Mouse (Mus musculus) liver, adult 2 months (tissue): Measurements from ENCODE around the gene H2-T3. TPM values are rescaled to one million over a fixed set of nuclear protein-coding genes. Genes with fewer than 3 reads are reported as not detected.
"Not testable (repeated sequence)": the region's sequence is repeated elsewhere in the genome, so short reads cannot be mapped to it uniquely, and the experiment has no call there.

Experiments
- DNase-seq: peaks from one replicate; pipeline ENCODE4 v3.0.0-alpha.2; 2011; ENCODE audit warnings: low read depth, low spot score; ENCODE audit errors: extremely low read depth
- H3K27ac ChIP-seq: fragments of 200-500 bp; replicated peaks from 2 replicates; pipeline ENCODE4 v1.5.1; 2012; ENCODE audit warnings: low read depth, mild to moderate bottlenecking, control low read depth, inconsistent platforms, low read length; ENCODE audit not compliant: insufficient read depth
- H3K27me3 ChIP-seq: fragments of 200-500 bp; 2 replicates; pipeline ENCODE4 v1.6.1; 2012; ENCODE audit warnings: mild to moderate bottlenecking, moderate library complexity, low read length, inconsistent platforms; ENCODE audit not compliant: control insufficient read depth, insufficient read depth
- H3K36me3 ChIP-seq: fragments of 200-500 bp; 2 replicates; pipeline ENCODE4 v1.6.1; 2012; ENCODE audit warnings: low read length, inconsistent platforms; ENCODE audit not compliant: control insufficient read depth, insufficient read depth
- H3K4me1 ChIP-seq: fragments of 200-500 bp; 2 replicates; pipeline ENCODE4 v1.6.1; 2011; ENCODE audit warnings: low read length; ENCODE audit not compliant: control insufficient read depth, insufficient read depth
- H3K4me3 ChIP-seq: fragments of 200-500 bp; 2 replicates; pipeline ENCODE4 v1.5.1; 2011; ENCODE audit warnings: low read depth, mild to moderate bottlenecking, control low read depth, low read length, moderate library complexity; ENCODE audit not compliant: insufficient read depth
- H3K79me2 ChIP-seq: fragments of 200-500 bp; 2 replicates; pipeline ENCODE4 v1.6.1; 2012; ENCODE audit warnings: inconsistent platforms, mild to moderate bottlenecking, low read length, moderate library complexity; ENCODE audit not compliant: control insufficient read depth, insufficient read depth
- H3K9ac ChIP-seq: fragments of 200-500 bp; 2 replicates; pipeline ENCODE4 v1.6.1; 2012; ENCODE audit warnings: low read depth, mild to moderate bottlenecking, control low read depth, inconsistent platforms, low read length
- CTCF ChIP-seq: fragments of 200-500 bp; IDR thresholded peaks from 2 replicates; pipeline ENCODE4 v1.5.1; 2011; ENCODE audit warnings: low read depth, low read length, control low read depth
- POLR2A ChIP-seq: fragments of 200-500 bp; IDR thresholded peaks from 2 replicates; pipeline ENCODE4 v1.6.1; 2011; ENCODE audit warnings: low read length, control low read depth; ENCODE audit not compliant: insufficient read depth; ENCODE audit errors: extremely low read depth
- WGBS: fragments of 180-500 bp; shearing (Covaris S2); methylation state at CpG from one replicate; pipeline ENCODE4 v1.1.7; 2018; 5-methylcytosine and 5-hydroxymethylcytosine counted together
- polyA plus RNA-seq: library from polyadenylated mRNA; depleted of rRNA; stranded (reverse); fragments of >200 nt; gene quantifications from 2 replicates; pipeline ENCODE4 v1.2.3, GENCODE M21; 2012
- total RNA-seq: library from RNA; depleted of rRNA; stranded (reverse); fragments of >200 nt; gene quantifications from 2 replicates; pipeline ENCODE4 v1.2.3, GENCODE M21; 2014

The H2-T3 gene
- total and polyA plus RNA-seq, 2 experiments = not detected

DNA sequence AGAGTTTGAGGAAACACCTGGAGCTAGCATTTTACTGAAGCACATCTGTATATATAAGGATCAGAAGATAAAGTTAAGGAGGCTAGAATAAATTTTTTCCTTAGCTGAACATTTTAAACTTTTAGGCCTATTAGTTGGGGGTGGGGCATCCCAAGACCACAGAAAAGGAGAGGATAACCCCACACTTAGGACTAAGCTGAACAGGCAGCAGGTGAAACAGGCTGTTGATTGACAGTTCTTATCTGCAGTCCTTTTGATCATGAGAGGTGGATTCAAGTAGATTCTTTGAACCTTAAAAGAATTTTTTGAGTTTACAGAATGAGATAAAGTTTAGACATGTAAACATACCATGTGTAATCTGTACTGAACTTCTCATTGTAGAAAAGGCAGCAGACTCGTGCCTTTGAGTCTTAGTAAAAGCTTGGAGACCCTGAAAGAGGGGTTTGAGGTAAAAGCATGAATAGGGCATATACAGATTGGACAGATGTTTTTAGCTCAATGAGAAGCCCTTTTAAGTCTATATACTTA, 19.7 kb downstream of the H2-T3 start:
- Histone ChIP-seq H3K27ac (no peak overlapping the region), H3K27me3 (peaks cover 18% of the 10 kb centered on the region), H3K79me2 (no peaks in the 10 kb centered on the region), H3K4me1 (peaks cover 2% of the 10 kb centered on the region; the same call in 1 of the 2 replicates), H3K9ac (no peak overlapping the region), H3K36me3 (no peaks in the 10 kb centered on the region), H3K4me3 (no peak overlapping the region)
- no peak for DNase-seq
- TF ChIP-seq CTCF (no peak), POLR2A (no peak)
- 58% methylated on average over 1 of the region's 1 CpGs for WGBS

DNA sequence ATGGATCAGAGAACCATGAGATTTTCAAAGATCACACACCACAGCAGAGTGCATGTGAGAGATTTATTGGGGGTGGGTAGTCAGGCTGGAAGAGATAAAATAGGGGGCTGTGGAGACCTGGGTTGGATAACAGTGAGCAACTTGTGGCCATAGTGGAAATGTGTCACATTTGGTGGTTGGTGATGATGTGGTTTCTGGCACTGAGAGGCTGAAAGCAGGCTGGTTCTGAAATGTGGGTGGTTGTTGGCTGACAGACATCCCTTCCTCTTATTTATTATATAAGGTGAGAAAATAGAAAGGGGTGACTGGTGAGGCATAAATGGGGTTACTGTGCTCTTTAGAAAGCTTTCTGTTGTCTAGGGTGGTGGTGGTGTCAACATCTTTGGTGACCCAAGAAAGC, 20.3 kb downstream of the H2-T3 start:
- Histone ChIP-seq H3K4me3 (no peak overlapping the region), H3K27ac (no peak overlapping the region), H3K4me1 (peaks cover 2% of the 10 kb centered on the region; the same call in 1 of the 2 replicates), H3K36me3 (no peaks in the 10 kb centered on the region), H3K27me3 (peaks cover 18% of the 10 kb centered on the region), H3K9ac (no peak overlapping the region), H3K79me2 (no peaks in the 10 kb centered on the region)
- no peak for TF ChIP-seq CTCF
- no peak for TF ChIP-seq POLR2A
- DNase-seq = no peak

DNA sequence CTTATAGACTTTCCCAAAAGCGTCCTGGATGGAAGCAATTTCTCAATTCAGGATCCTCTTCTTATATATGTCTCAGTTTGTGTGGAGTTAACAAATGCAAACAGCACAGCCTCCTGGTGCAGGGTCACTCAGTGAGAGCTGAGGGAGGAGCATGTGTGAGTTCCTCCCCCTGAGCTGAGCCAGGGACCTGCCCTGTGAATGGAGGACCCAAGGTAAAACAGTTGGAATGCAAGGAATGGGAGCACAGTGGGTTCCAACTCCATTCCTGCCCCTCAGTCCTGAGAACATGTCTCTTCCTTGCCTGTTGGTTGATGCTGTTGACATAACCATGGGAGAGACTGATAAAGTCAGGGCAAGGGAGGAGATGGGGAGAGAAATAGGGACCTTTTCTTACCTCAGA, 21.0 kb downstream of the H2-T3 start:
- H3K79me2 ChIP-seq, H3K9ac ChIP-seq, H3K36me3 ChIP-seq, DNase-seq, H3K4me3 ChIP-seq, H3K27ac ChIP-seq, H3K4me1 ChIP-seq: not testable (repeated sequence)
- 85% methylated on average over 1 of the region's 1 CpGs for WGBS
- H3K27me3 ChIP-seq = peaks cover 18% of the 10 kb centered on the region

DNA sequence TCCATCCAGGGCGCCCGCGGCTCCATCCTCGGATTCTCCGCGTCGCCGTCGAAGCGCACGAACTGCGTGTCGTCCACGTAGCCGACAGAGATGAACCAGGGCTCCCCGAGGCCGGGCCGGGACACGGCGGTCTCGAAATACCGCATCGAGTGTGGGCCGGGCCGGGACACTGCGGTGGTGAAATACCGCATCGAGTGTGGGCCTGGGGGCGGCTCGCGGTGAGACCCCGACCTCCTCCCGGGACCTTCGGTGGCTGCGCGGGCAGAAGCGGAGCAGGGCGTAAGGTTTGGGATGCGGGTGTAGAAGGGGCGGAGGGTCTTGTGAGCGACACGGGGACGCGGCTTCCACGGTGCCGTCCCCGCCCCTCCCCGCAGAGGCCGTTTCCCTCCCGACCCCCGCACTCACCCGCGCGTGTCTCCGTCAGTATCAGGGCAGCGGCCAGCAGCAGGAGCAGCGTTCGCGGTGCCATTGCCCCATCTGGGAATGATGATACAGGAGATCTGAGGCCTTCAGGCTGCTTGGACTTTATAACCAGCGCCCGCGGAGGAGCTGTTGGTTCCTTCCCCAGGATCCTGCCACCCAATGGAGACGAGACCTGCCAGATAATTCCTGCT, 21.9 kb downstream of the H2-T3 start, which contains the start of gene Gm8909:
TSS of gene Gm8909 (minus strand) at position 499 of the 614 bp plus-strand sequence.
- Histone ChIP-seq H3K4me3 (peak within 1 kb of the TSS; percentile 95), H3K27ac (no peak within 1 kb of the TSS), H3K9ac (peak within 1 kb of the TSS; percentile 61), H3K36me3 (no peaks in the 10 kb centered on the region), H3K4me1 (peaks cover 2% of the 10 kb centered on the region; the same call in 1 of the 2 replicates), H3K27me3 (peaks cover 18% of the 10 kb centered on the region), H3K79me2 (no peaks in the 10 kb centered on the region)
- no peak for TF ChIP-seq POLR2A
- no peak for TF ChIP-seq CTCF
- WGBS = 4% methylated on average over 63 of the region's 63 CpGs
- no peak for DNase-seq

DNA sequence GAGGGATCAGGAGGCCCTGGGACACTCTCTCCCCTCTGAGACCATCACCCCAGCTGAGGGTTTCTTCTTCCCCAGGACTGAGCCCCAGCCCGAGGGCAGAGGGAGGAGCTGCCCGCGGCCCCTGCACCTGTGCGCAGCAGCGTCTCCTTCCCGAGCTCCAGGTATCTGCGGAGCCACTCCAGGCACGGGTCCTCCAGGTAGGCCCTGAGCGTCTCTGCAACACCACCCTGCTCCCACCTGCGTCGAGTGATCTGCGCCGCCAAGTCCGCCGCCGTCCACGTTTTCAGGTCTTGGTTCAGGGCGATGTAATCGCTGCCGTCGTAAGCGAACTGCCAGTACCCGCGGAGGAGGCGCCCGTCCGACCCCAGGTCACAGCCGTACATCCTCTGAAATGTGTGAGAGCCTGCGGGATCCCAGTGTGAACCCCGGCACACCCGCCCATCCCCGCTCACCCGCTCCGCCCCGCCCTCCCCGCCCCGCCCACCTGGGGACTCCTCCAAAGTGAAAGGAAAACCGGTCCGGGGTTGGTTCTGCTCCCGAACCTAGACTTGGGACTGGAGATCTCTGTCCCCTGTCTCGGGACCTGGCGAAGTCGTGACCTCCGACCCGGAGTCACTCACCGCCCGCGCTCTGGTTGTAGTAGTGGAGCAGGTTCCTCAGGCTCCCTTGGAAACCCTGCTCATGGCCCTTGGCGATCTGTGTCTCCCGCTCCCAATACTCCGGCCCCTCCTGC, 22.6 kb downstream of the H2-T3 start:
- DNase-seq = peak; percentile 55
- H3K27me3 ChIP-seq = peaks cover 18% of the 10 kb centered on the region
- 3% methylated on average over 50 of the region's 51 CpGs for WGBS
- H3K4me1 ChIP-seq = peaks cover 2% of the 10 kb centered on the region; the same call in 1 of the 2 replicates
- H3K79me2 ChIP-seq = no peaks in the 10 kb centered on the region
- peak overlapping the region; percentile 61 for H3K9ac ChIP-seq
- H3K27ac ChIP-seq = no peak overlapping the region
- TF ChIP-seq CTCF (no peak), POLR2A (no peak)
- H3K4me3 ChIP-seq = peak overlapping the region; percentile 95
- no peaks in the 10 kb centered on the region for H3K36me3 ChIP-seq

DNA sequence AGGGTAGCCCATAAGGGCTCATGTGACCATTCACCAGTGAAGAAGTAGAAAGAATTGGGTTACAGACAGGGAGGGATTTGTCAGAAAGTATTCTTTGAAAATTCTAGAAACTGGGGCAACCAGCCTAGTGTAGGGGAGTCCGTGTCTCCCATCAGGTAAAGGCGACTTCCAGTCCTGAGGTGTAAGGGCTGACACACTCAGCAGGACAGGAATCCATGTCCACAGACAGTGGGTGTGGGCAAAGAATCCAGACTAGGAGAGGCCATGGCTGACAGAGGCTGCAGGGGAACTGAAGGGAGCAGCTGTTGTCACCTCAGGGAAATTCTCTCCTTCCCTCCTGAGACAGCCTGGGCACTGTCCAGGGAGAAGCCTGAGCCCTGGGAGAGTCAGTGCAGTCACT, 23.2 kb downstream of the H2-T3 start:
- not testable (repeated sequence) for DNase-seq, H3K4me3 ChIP-seq, H3K4me1 ChIP-seq, H3K27ac ChIP-seq, H3K79me2 ChIP-seq, H3K36me3 ChIP-seq, H3K9ac ChIP-seq
- 42% methylated on average over 2 of the region's 2 CpGs for WGBS
- H3K27me3 ChIP-seq = peaks cover 19% of the 10 kb centered on the region
